ENCODE assay signal across 9 mouse cellular contexts in the genomic region with DNA sequence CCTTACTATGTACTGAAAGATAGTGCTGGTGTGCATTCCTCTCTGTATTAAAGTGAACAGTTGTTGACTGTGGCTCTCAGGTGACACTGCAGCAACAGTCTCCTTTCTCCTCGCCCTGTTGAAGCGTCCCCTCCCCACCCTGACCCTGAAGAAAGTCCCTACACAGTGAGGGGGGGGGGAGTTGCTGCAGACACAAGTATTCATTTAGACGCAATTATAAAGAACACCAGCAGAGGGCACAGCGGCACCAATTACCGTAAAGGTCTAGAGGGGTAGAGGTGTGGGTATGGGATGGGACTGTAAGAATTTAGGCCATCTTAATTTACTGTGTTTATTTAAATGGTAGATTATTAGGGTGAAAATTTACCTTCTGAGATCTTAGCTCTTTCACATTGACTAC. TPM values are rescaled to one million over a fixed set of nuclear protein-coding genes. Genes with fewer than 3 reads are reported as not detected.
DNase-seq lines count a peak whose midpoint lies in the region; ATAC-seq and TF ChIP-seq lines count a peak whose summit lies in the region.
"Had no signal": no experiment of that assay in that cellular context is flagged by ENCODE, and none has a peak within 500 bp of the region (broad histone marks: within the 10 kb centered on the region; RNA-seq: fewer than 3 reads in every experiment).

No protein-coding gene starts in this region.

- TF ChIP-seq POLR2A in brain, embryonic 14.5 days (IDR thresholded peaks at IDR 0.05; ENCODE audit: borderline replicate concordance, extremely low read depth, insufficient read depth, insufficient read length, poor library complexity, severe bottlenecking), result no peak

- peak; percentile 54; the same call in 1 of the 2 replicates for TF ChIP-seq CTCF in brain, embryonic 14.5 days (IDR thresholded peaks at IDR 0.05; ENCODE audit: borderline replicate concordance, extremely low read depth, insufficient read depth, insufficient read length)

- ATAC-seq in megakaryocyte-erythroid progenitor cell, adult 5-6 weeks (replicated peaks; ENCODE audit: low FRiP score, low TSS enrichment, poor library complexity, severe bottlenecking), result peak; percentile 71

- DNase-seq in cerebellum, adult 18-20 months, result peak; percentile 25 to 39
- DNase-seq in cerebellum, adult 11 months, result no peak
- DNase-seq in layer of hippocampus, postnatal 10 days (ENCODE audit: low spot score in 2 of 2), result peak; percentile 30 to 60
- DNase-seq in layer of hippocampus, postnatal 36 days, result no peak
- DNase-seq in brain, embryonic 14.5 days (ENCODE audit: low read depth), result peak; percentile 23
- DNase-seq in frontal cortex, postnatal 14 days (ENCODE audit: low spot score in 2 of 2), result no peak
- no peak for DNase-seq in heart, adult 18-20 months
- DNase-seq: liver, embryonic 13.5 days had no signal

RNA-seq across cellular contexts. Expression of a gene that starts 17.7 kb away (rescaled TPM):
- 100 to 1,000 TPM; 142 to 157 TPM for total RNA-seq in layer of hippocampus, postnatal 10 days (2021)
- 100 to 1,000 TPM; 188 to 192 TPM for total RNA-seq in layer of hippocampus, postnatal 36 days (2021)
- polyA plus RNA-seq in brain, embryonic 14.5 days (2012; rRNA removed), result 102 and 103 TPM in 2 replicates
- 65.0 and 74.2 TPM in 2 replicates for total RNA-seq in megakaryocyte-erythroid progenitor cell, adult 5-6 weeks (2014; fragmentation: Nextera tagmentation)
- total RNA-seq in megakaryocyte-erythroid progenitor cell, adult 5-6 weeks (2017), result 86.4 and 108 TPM in 2 replicates
- 10 to 100 TPM; 29.8 to 30.8 TPM for total RNA-seq in heart, adult 18-20 months (2021)

Comparison
In these comparisons a context has a peak if more than half of its experiments do, and no peak if none do; other contexts are left out.
1. DNase-seq: peak in cerebellum, adult 18-20 months (2 of 2), layer of hippocampus, postnatal 10 days (2 of 2) and brain, embryonic 14.5 days (single experiment); none in cerebellum, adult 11 months (single experiment), layer of hippocampus, postnatal 36 days (0 of 2), frontal cortex, postnatal 14 days (0 of 2) and heart, adult 18-20 months (0 of 2).